Mouse (Mus musculus) cerebellum, adult 2 months (tissue): ENCODE measurements around the gene Tmem259. TPM values are rescaled to one million over a fixed set of nuclear protein-coding genes. Genes with fewer than 3 reads are reported as not detected.

ENCODE experiments used
- DNase-seq, 2 experiments: peaks; one replicate each; pipeline ENCODE4 v3.0.0; 2021
- H3K27ac ChIP-seq: fragments of 200-500 bp; 2 replicates; pipeline ENCODE4 v1.5.1; 2012; ENCODE audit warnings: low read length, control low read depth, inconsistent platforms; ENCODE audit not compliant: insufficient read depth
- H3K27me3 ChIP-seq: fragments of 200-500 bp; 2 replicates; pipeline ENCODE4 v1.6.1; 2012; ENCODE audit warnings: inconsistent platforms, mild to moderate bottlenecking, low read length, moderate library complexity; ENCODE audit not compliant: control insufficient read depth, insufficient read depth
- H3K4me1 ChIP-seq: fragments of 200-500 bp; 2 replicates; pipeline ENCODE4 v1.6.1; 2011; ENCODE audit warnings: low read length; ENCODE audit not compliant: control insufficient read depth, insufficient read depth
- H3K4me3 ChIP-seq: fragments of 200-500 bp; replicated peaks from 2 replicates; pipeline ENCODE3; 2011; ENCODE audit warnings: mild to moderate bottlenecking, low read depth, low read length, control low read depth; ENCODE audit not compliant: insufficient read depth
- CTCF ChIP-seq: fragments of 200-500 bp; IDR thresholded peaks from 2 replicates; pipeline ENCODE4 v1.5.1; 2011; ENCODE audit warnings: low read depth, mild to moderate bottlenecking, control low read depth, low read length, moderate library complexity, borderline replicate concordance; ENCODE audit not compliant: insufficient read depth
- POLR2A ChIP-seq: fragments of 200-500 bp; IDR thresholded peaks from 2 replicates; pipeline ENCODE4 v1.6.1; 2011; ENCODE audit warnings: low read length, control low read depth, borderline replicate concordance; ENCODE audit not compliant: insufficient read depth
- WGBS: fragments of 180-500 bp; shearing (Covaris S2); methylation state at CpG from one replicate; pipeline ENCODE4 v1.1.7; 2018; 5-methylcytosine and 5-hydroxymethylcytosine counted together
- polyA plus RNA-seq: library from polyadenylated mRNA; depleted of rRNA; stranded (reverse); fragments of >200 nt; gene quantifications from 2 replicates; pipeline ENCODE4 v1.2.3, GENCODE M21; 2012

Gene Tmem259
- polyA plus RNA-seq, 1 experiment, result 191 TPM

DNA sequence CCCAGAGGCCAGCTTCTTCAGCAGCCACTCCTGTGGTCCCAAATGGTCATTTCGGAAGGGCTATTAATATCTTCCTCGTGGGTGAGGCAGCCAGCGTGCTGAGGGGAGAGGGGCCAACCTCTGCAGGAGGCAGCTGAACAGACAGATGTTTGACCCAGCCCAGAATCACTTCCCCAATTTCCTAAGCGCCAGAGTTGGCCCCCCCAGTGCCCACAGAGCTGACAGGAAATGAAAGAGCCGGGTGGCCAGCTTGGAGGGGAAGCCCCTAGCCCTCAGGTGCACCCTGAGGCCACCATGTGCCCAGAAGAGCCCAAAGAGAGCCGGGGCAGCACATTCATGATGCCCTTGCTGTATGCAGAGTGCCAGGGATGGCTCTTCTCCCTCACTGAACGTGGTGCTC is 43.4 kb downstream of the Tmem259 start:
- Histone ChIP-seq H3K27ac (no peak overlapping the region), H3K27me3 (no peaks in the 10 kb centered on the region), H3K4me3 (no peak overlapping the region), H3K4me1 (peaks cover 20% of the 10 kb centered on the region)
- DNase-seq, result no peak
- WGBS, result 43% methylated on average over 7 of the region's 7 CpGs
- no peak for TF ChIP-seq CTCF
- TF ChIP-seq POLR2A, result no peak

- peaks cover 45% of the 10 kb centered on the region for H3K4me1 ChIP-seq
- no peak for DNase-seq
- H3K4me3 ChIP-seq, result no peak overlapping the region
- TF ChIP-seq POLR2A (no peak), CTCF (no peak)
- no peaks in the 10 kb centered on the region for H3K27me3 ChIP-seq
- 50% methylated on average over 11 of the region's 11 CpGs for WGBS
- H3K27ac ChIP-seq, result no peak overlapping the region
These were observed 46.2 kb downstream of the Tmem259 start for GRCm38 (mm10) chr10:79937775-79938526.

GRCm38 (mm10) chr10:79936911-79937441 is 47.2 kb downstream of the Tmem259 start:
- WGBS, result 3% methylated on average over 27 of the region's 27 CpGs
- peak; percentile 74 to 76 for DNase-seq
- Histone ChIP-seq H3K4me3 (no peak overlapping the region), H3K27ac (no peak overlapping the region), H3K4me1 (peaks cover 54% of the 10 kb centered on the region), H3K27me3 (no peaks in the 10 kb centered on the region)
- TF ChIP-seq POLR2A (no peak), CTCF (no peak)

GRCm38 (mm10) chr10:79936284-79936910 is 47.7 kb downstream of the Tmem259 start:
- TF ChIP-seq CTCF, result no peak
- TF ChIP-seq POLR2A, result no peak
- no peak overlapping the region for H3K4me3 ChIP-seq
- H3K4me1 ChIP-seq, result peaks cover 60% of the 10 kb centered on the region
- WGBS, result 48% methylated on average over 10 of the region's 10 CpGs
- no peaks in the 10 kb centered on the region for H3K27me3 ChIP-seq
- H3K27ac ChIP-seq, result no peak overlapping the region
- no peak for DNase-seq

DNA sequence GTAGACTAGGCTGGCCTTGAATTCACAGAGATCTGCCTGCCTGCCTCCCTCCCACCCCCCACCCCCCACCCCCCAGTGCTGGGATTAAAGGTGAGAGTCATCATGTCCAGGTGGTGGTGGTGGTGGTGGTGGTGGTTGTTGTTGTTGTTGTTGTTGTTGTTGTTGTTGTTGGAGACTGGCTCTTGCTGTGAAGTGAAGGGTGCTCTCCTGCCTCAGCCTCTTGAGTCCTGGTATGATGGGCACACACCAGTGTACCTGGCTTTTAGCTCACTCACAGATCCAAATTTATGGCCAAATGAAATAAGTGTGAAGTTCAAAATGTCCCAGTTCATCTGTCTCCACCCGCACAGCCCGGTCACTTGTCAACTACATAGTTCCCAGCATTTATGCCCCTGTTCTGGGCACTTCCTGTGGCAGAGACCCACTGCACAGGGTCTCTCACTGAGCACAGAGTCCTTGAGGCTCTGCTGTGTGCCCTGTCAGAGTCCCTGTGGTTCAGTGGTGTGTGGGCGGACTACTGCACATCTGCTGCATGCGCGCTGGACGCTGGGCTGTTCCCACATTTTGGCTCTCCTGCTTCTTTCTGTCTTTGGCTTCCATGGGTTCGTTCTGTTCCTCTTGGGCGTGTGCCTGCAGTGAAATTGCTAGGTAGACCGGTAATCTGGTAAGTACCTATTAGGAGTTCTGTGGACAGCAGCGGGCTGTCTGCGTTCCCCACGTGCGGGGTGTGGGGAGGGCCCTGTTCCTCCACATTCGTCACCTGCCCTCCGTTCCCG is 49.1 kb downstream of the Tmem259 start:
- DNase-seq, result no peak
- WGBS, result 49% methylated on average over 16 of the region's 16 CpGs
- H3K4me3 ChIP-seq, result no peak overlapping the region
- TF ChIP-seq CTCF (no peak), POLR2A (no peak)
- peaks cover 72% of the 10 kb centered on the region for H3K4me1 ChIP-seq
- no peak overlapping the region for H3K27ac ChIP-seq
- no peaks in the 10 kb centered on the region for H3K27me3 ChIP-seq

GRCm38 (mm10) chr10:79934272-79934721 is 49.8 kb downstream of the Tmem259 start:
- Histone ChIP-seq H3K27ac (no peak overlapping the region), H3K27me3 (no peaks in the 10 kb centered on the region), H3K4me1 (peaks cover 78% of the 10 kb centered on the region), H3K4me3 (no peak overlapping the region)
- peak; percentile 74 to 76 for DNase-seq
- WGBS, result 2% methylated on average over 13 of the region's 13 CpGs
- no peak for TF ChIP-seq POLR2A
- no peak for TF ChIP-seq CTCF

DNA sequence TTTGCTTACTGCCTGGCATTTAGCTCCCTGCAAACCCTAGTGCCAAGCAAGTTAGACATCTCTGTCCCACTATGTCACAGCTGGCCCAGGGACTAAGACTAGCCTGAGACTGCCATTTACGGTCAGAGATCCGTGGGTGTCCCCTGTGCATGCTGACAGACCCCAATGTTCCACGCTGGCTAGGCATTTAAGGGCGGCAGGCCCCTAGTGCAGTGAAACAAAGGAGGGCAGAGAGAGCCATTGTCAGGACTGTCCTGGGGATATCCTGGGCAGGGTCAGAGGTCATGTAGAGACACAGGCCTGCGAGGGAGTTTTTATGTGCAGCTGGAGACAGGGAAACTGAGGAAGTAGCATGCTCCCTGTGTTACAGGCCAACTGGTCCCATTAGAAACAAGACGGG is 50.3 kb downstream of the Tmem259 start:
- peak in 1 of 2 experiments; percentile 39 for DNase-seq
- Histone ChIP-seq H3K27me3 (no peaks in the 10 kb centered on the region), H3K27ac (no peak overlapping the region), H3K4me3 (no peak overlapping the region), H3K4me1 (peaks cover 82% of the 10 kb centered on the region)
- WGBS, result 47% methylated on average over 6 of the region's 6 CpGs
- TF ChIP-seq POLR2A, result no peak
- no peak for TF ChIP-seq CTCF
